Mouse (Mus musculus) myocyte (in vitro differentiated cells): ENCODE results near the gene Adgrl2. TPM values are rescaled to one million over a fixed set of nuclear protein-coding genes. Genes with fewer than 3 reads are reported as not detected.

ENCODE experiments used
- H3K27me3 ChIP-seq: one replicate; pipeline ENCODE4 v1.6.1; 2011; ENCODE audit not compliant: control insufficient read depth, insufficient read depth, insufficient read length
- H3K36me3 ChIP-seq: one replicate; pipeline ENCODE4 v1.6.1; 2011; ENCODE audit not compliant: control insufficient read depth, insufficient read depth
- H3K4me2 ChIP-seq: one replicate; pipeline ENCODE4 v1.6.1; 2011; ENCODE audit warnings: low read depth, control low read depth
- H3K4me3 ChIP-seq: one replicate; pipeline ENCODE4 v1.5.1; 2011; ENCODE audit warnings: mild to moderate bottlenecking, control low read depth, moderate library complexity
- H3K79me2 ChIP-seq: one replicate; pipeline ENCODE4 v1.6.1; 2011; ENCODE audit not compliant: control insufficient read depth, insufficient read depth
- H3ac ChIP-seq: one replicate; pipeline ENCODE4 v1.6.1; 2011; ENCODE audit not compliant: control insufficient read depth, insufficient read length
- CEBPB ChIP-seq: IDR thresholded peaks from 2 replicates; pipeline ENCODE4 v1.6.1; 2011; ENCODE audit warnings: mild to moderate bottlenecking, moderate library complexity; ENCODE audit not compliant: poor library complexity, insufficient read depth, severe bottlenecking
- E2F4 ChIP-seq: IDR thresholded peaks from one replicate; pipeline ENCODE4 v1.6.1; 2011; ENCODE audit warnings: mild to moderate bottlenecking, control low read depth, moderate library complexity; ENCODE audit not compliant: insufficient read depth
- MAX ChIP-seq: IDR thresholded peaks from one replicate; pipeline ENCODE4 v1.6.1; 2011; ENCODE audit warnings: low read depth, mild to moderate bottlenecking, control low read depth
- MYOD1 ChIP-seq, 3 experiments: IDR thresholded peaks; one replicate each; pipeline ENCODE4 v1.6.1; 2011; ENCODE audit warnings: control low read depth in 2 of 3, low read depth in 2 of 3, mild to moderate bottlenecking in 2 of 3, moderate library complexity in 1 of 3; ENCODE audit not compliant: insufficient read length in 2 of 3, control insufficient read depth in 1 of 3
- MYOG ChIP-seq, 3 experiments: IDR thresholded peaks; one replicate each; pipeline ENCODE4 v1.6.1; 2011; ENCODE audit warnings: control low read depth in 2 of 3, low read depth in 2 of 3, mild to moderate bottlenecking in 2 of 3; ENCODE audit not compliant: insufficient read length in 2 of 3, control insufficient read depth in 1 of 3, insufficient read depth in 1 of 3
- POLR2A ChIP-seq: IDR thresholded peaks from one replicate; pipeline ENCODE4 v1.6.1; 2011; ENCODE audit warnings: low read depth, mild to moderate bottlenecking, control low read depth, moderate library complexity; ENCODE audit not compliant: insufficient read length
- POLR2AphosphoS2 ChIP-seq: IDR thresholded peaks from one replicate; pipeline ENCODE4 v1.6.1; 2011; ENCODE audit warnings: low read depth, control low read depth; ENCODE audit not compliant: insufficient read length
- REST ChIP-seq: IDR thresholded peaks from one replicate; pipeline ENCODE4 v1.6.1; 2011; ENCODE audit warnings: mild to moderate bottlenecking, control low read depth, moderate library complexity; ENCODE audit not compliant: insufficient read depth, insufficient read length
- SRF ChIP-seq: IDR thresholded peaks from one replicate; pipeline ENCODE4 v1.6.1; 2011; ENCODE audit warnings: low read depth; ENCODE audit not compliant: control insufficient read depth, insufficient read length
- TCF12 ChIP-seq: IDR thresholded peaks from one replicate; pipeline ENCODE4 v1.6.1; 2011; ENCODE audit warnings: mild to moderate bottlenecking, control low read depth; ENCODE audit not compliant: poor library complexity, insufficient read depth, severe bottlenecking
- TCF3 ChIP-seq: IDR thresholded peaks from one replicate; pipeline ENCODE4 v1.6.1; 2011; ENCODE audit warnings: low read depth, control low read depth; ENCODE audit not compliant: insufficient read length
- USF1 ChIP-seq: IDR thresholded peaks from one replicate; pipeline ENCODE4 v1.6.1; 2011; ENCODE audit warnings: low read depth, mild to moderate bottlenecking, control low read depth, moderate library complexity
- polyA plus RNA-seq: library from polyadenylated mRNA; unstranded; fragments of >200 nt; fragmentation: generic; extraction: Trizol; gene quantifications from one replicate; pipeline ENCODE4 v1.2.1, GENCODE M21; 2012; ENCODE audit warnings: missing spikeins

Adgrl2 gene
- polyA plus RNA-seq, 1 experiment, result 11.7 TPM

DNA sequence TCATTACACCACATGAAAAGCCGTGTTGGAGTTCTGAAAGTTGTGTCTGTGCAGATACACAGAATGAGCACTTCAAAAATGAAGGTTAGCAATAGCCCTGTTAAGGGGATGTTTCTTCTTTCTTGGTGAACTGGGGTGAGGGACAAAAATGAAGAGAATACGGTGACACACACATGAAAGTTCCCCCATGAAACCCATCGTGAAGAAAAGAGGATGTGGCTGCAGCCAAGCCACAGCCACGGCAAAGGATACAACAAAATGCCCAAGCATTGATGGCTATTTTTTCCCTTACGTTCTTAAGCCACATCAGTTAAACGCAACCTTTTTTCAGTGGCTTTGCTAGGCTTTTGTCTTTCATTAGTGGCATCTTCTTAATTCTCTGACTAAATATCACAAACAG lies 57.2 kb downstream of the Adgrl2 start:
- Histone ChIP-seq H3ac (no peak overlapping the region), H3K79me2 (peaks cover 19% of the 10 kb centered on the region), H3K4me2 (no peak overlapping the region), H3K4me3 (no peak overlapping the region), H3K27me3 (no peaks in the 10 kb centered on the region), H3K36me3 (no peaks in the 10 kb centered on the region)
- TF ChIP-seq MYOG (IDR thresholded peaks at IDR 0.05; ENCODE audit: control insufficient read depth in 1 of 3, insufficient read depth in 1 of 3, insufficient read length in 2 of 3, low read depth in 2 of 3), result no peak
- TF ChIP-seq TCF3, result no peak
- TF ChIP-seq USF1, result no peak

DNA sequence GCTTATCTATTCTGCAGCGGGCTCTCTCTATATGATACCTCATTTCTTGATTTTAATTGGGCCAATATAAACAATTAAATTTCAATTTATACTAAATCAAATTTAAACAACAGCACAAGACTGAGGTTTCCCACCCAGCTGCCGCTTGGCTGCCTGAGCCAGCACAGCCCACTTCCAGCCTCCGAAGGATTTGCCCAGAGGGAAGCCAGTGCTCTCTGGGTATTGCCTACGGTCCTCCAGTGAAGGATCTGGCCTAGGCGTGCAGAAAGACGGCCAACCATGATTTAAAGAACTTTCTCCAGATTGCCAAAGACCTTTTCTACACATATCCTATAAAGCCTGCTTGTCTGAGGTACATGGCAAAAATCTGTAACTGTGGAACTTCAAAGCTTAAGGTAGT lies 59.4 kb downstream of the Adgrl2 start:
- Histone ChIP-seq H3K79me2 (peaks cover 21% of the 10 kb centered on the region), H3K4me3 (no peak overlapping the region)
- TF ChIP-seq MYOG (IDR thresholded peaks at IDR 0.05; ENCODE audit: control insufficient read depth in 1 of 3, insufficient read depth in 1 of 3, insufficient read length in 2 of 3, low read depth in 2 of 3) (no peak), POLR2A (no peak), USF1 (no peak), MYOD1 (IDR thresholded peaks at IDR 0.05; ENCODE audit: control insufficient read depth in 1 of 3, insufficient read length in 2 of 3, low read depth in 2 of 3) (no peak), CEBPB (no peak), POLR2AphosphoS2 (no peak), TCF12 (no peak), SRF (no peak), MAX (no peak), TCF3 (no peak)

DNA sequence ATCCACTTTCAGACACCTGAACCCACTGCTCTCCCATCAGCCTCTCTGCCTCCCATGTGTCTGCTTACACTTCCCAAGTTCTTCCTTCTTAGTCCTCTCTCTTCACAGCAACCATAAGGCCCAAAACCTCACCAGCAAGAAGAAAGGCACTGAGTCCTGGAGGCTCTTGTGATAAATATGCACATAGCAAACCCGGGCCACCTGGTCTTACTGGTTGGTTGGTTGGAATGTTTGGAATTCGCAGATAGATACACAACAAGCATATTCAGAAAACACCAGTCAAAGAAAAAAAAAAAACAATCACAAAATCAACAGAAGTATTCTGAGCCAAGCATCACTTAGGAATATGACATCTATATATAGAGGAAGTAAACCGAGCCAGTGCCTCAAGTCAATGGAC lies 64.0 kb downstream of the Adgrl2 start:
- no peak overlapping the region for H3K4me2 ChIP-seq
- TF ChIP-seq REST, result no peak
- no peak for TF ChIP-seq TCF3
- TF ChIP-seq POLR2AphosphoS2, result no peak
- TF ChIP-seq POLR2A, result no peak
- TF ChIP-seq USF1, result no peak
- no peak overlapping the region for H3K4me3 ChIP-seq
- no peak overlapping the region for H3ac ChIP-seq
- H3K79me2 ChIP-seq, result peaks cover 34% of the 10 kb centered on the region
- no peaks in the 10 kb centered on the region for H3K36me3 ChIP-seq
- no peaks in the 10 kb centered on the region for H3K27me3 ChIP-seq

More for the DNA sequence above, 59.4 kb downstream of the Adgrl2 start:
- Histone ChIP-seq H3K4me2 (no peak overlapping the region), H3ac (no peak overlapping the region), H3K36me3 (no peaks in the 10 kb centered on the region), H3K27me3 (no peaks in the 10 kb centered on the region)

DNA sequence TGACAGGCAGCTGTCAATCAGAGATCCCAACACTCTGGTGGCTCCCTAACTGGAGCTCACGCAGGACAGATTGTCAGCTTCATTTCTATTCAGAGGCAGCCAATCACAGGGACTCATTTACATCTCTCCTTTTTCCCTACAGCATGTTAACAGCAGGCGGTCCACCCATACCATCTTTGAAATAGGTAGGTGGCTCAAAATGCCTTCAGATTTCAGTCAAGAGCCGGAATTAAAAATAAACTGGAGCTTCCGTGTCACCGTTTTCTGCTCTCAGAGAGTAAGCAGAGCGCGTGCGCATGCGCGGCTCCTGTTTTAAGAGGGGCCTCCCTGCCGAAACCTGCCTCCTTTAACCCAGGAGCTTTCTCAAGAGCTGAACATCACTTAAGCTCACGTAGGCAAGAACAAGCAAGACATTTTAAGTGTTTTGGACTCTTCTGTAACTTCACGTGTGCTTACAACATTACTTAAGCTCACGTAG lies 67.7 kb downstream of the Adgrl2 start:
- no peak overlapping the region for H3K4me2 ChIP-seq
- H3K79me2 ChIP-seq, result peaks cover 36% of the 10 kb centered on the region
- TF ChIP-seq MAX, result no peak
- no peak overlapping the region for H3ac ChIP-seq
- no peaks in the 10 kb centered on the region for H3K27me3 ChIP-seq
- no peak overlapping the region for H3K4me3 ChIP-seq
- no peaks in the 10 kb centered on the region for H3K36me3 ChIP-seq

DNA sequence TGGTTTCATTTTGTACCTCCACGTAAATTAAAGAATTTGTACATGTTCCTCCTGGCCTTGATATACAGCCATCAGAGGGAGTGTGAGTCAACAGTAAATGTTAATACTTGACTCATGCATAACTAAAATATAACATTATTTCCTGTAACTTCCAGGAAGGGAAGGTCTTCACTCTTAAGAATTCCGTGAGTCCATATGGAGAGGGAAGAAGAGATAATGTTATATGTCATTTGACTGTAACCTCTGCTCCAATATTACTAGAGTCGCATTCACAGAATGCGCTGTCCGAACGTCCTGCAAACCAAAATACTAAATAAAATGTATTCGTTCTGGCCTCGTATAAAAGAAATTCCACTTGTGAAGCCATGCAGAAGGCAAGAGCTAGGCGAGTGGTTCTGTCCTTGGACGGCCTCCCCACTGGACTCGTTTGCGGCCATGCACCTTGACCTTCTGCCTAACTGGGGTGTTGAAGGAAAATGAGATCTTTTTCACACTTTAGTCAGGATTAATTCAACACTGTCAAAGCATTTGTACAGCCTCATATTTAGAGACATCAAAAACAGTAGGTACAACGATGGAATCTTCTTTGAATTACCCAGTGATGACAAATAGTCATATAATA lies 68.3 kb downstream of the Adgrl2 start:
- Histone ChIP-seq H3K4me2 (no peak overlapping the region), H3K36me3 (no peaks in the 10 kb centered on the region), H3ac (no peak overlapping the region), H3K4me3 (no peak overlapping the region), H3K27me3 (no peaks in the 10 kb centered on the region), H3K79me2 (peaks cover 41% of the 10 kb centered on the region)
- TF ChIP-seq TCF3 (no peak), REST (no peak), USF1 (no peak), MYOD1 (IDR thresholded peaks at IDR 0.05; ENCODE audit: control insufficient read depth in 1 of 3, insufficient read length in 2 of 3, low read depth in 2 of 3) (no peak), TCF12 (no peak), MAX (no peak), E2F4 (no peak), POLR2A (no peak), SRF (no peak), MYOG (IDR thresholded peaks at IDR 0.05; ENCODE audit: control insufficient read depth in 1 of 3, insufficient read depth in 1 of 3, insufficient read length in 2 of 3, low read depth in 2 of 3) (no peak), POLR2AphosphoS2 (no peak)
